Mouse (Mus musculus) small intestine, adult 2 months (tissue): ENCODE measurements around the gene Sipa1l1.

Experiments
- CTCF ChIP-seq: fragments of 200-500 bp; IDR thresholded peaks from 2 replicates; pipeline ENCODE4 v1.5.1; 2012; ENCODE audit warnings: low read depth, mild to moderate bottlenecking, control low read depth, inconsistent platforms, low read length, moderate library complexity, mixed read lengths; ENCODE audit not compliant: insufficient replicate concordance, insufficient read length; ENCODE audit errors: extremely low read depth
- POLR2A ChIP-seq: fragments of 200-500 bp; IDR thresholded peaks from 2 replicates; pipeline ENCODE4 v1.6.1; 2012; ENCODE audit warnings: low read depth, mild to moderate bottlenecking, control low read depth, inconsistent platforms, low read length, moderate library complexity

DNA sequence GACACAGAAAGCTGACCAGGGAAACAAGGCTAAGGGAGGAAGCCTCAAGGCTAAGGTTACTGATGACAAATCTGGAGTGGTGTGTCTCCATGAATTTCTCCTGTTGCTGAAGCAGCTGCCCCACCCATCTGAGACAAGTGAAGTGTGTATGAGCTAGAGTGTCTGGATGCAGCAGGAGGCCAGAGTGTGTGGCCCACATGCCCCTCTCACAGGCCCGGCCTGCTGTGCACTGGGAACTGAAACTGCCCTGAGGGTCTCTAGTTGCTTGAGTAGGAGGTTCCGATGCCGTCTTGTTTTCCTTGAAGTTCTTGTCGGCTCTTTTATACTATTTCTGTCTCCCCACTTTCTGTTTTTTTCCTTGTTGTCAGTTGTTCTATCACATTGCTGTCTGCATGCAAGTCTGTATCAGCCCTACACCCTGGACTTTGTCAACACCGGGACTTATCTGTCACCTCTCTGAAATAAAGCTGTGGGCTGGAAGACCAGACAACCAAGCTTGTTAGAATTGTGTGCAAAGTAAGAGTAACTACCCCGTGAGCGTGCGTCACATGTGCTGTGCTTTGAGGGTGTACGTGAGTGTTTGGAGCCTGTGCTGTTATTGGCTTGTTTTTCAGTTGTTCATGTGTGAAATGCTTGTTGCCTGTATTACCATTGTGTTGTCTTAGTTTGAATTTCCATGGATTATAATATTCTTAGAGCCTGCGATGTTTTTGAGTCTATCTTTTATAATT lies 186.5 kb downstream of the Sipa1l1 start:
- TF ChIP-seq POLR2A (no peak), CTCF (no peak)
